Mouse (Mus musculus): ENCODE results near the gene Tmed10. TPM values are rescaled to one million over a fixed set of nuclear protein-coding genes. Genes with fewer than 3 reads are reported as not detected.
A peak's percentile ranks its signal among the peaks of the same experiment; 100 is the strongest.

The Tmed10 gene
- total RNA-seq, 2 experiments from 2014 or later = 190 to 191 TPM

GRCm38 (mm10) chr12:85337567-85338311 is 36.9 kb downstream of the Tmed10 start:
- no peak for DNase-seq (ENCODE audit: low spot score in 2 of 2)

- no peak for DNase-seq (ENCODE audit: low spot score in 2 of 2)
Observed at GRCm38 (mm10) chr12:85330153-85330552, 44.5 kb downstream of the Tmed10 start.

- DNase-seq (ENCODE audit: low spot score in 2 of 2) = no peak
Observed at GRCm38 (mm10) chr12:85308651-85309050, 66.0 kb downstream of the Tmed10 start.

- DNase-seq (ENCODE audit: low spot score in 2 of 2) = peak; percentile 75 to 81
Observed at GRCm38 (mm10) chr12:85305247-85305892, 69.3 kb downstream of the Tmed10 start.

- DNase-seq (ENCODE audit: low spot score in 2 of 2) = no peak
Observed at GRCm38 (mm10) chr12:85304725-85305124, 69.9 kb downstream of the Tmed10 start.

GRCm38 (mm10) chr12:85303256-85303655 is 71.4 kb downstream of the Tmed10 start:
- no peak for DNase-seq (ENCODE audit: low spot score in 2 of 2)

- no peak for DNase-seq (ENCODE audit: low spot score in 2 of 2)
Observed at GRCm38 (mm10) chr12:85298835-85299180, 75.8 kb downstream of the Tmed10 start.

- no peak for DNase-seq (ENCODE audit: low spot score in 2 of 2)
Observed at GRCm38 (mm10) chr12:85298127-85298834, 76.4 kb downstream of the Tmed10 start.

- no peak for DNase-seq (ENCODE audit: low spot score in 2 of 2)
Observed at GRCm38 (mm10) chr12:85297345-85297997, 77.2 kb downstream of the Tmed10 start.

- DNase-seq (ENCODE audit: low spot score in 2 of 2) = no peak
Observed at GRCm38 (mm10) chr12:85296915-85297314, 77.7 kb downstream of the Tmed10 start.

GRCm38 (mm10) chr12:85295506-85295905 is 79.1 kb downstream of the Tmed10 start:
- no peak for DNase-seq (ENCODE audit: low spot score in 2 of 2)

- DNase-seq (ENCODE audit: low spot score in 2 of 2) = no peak
Observed at GRCm38 (mm10) chr12:85292906-85293305, 81.7 kb downstream of the Tmed10 start.

- no peak for DNase-seq (ENCODE audit: low spot score in 2 of 2)
Observed at GRCm38 (mm10) chr12:85292288-85292687, 82.4 kb downstream of the Tmed10 start.

GRCm38 (mm10) chr12:85291541-85291940 is 83.1 kb downstream of the Tmed10 start:
- no peak for DNase-seq (ENCODE audit: low spot score in 2 of 2)

GRCm38 (mm10) chr12:85290633-85291032 is 84.0 kb downstream of the Tmed10 start:
- DNase-seq (ENCODE audit: low spot score in 2 of 2) = no peak

Other genes starting within 250 kb of the Tmed10 start
- gene Rps6kl1, start 223.6 kb downstream of the Tmed10 start, total RNA-seq (2021) = under 1 TPM; 0.47 to 0.49 TPM
- 1 to 10 TPM; 5.6 to 6.4 TPM for gene Pgf, start 197.1 kb downstream of the Tmed10 start, total RNA-seq (2021)
- 10 to 100 TPM; 80.6 to 95.1 TPM for gene Eif2b2, start 155.4 kb downstream of the Tmed10 start, total RNA-seq (2021)
- 10 to 100 TPM; 10.6 to 11.5 TPM for gene Mlh3, start 104.2 kb downstream of the Tmed10 start, total RNA-seq (2021)
- gene Acyp1, start 86.4 kb downstream of the Tmed10 start, total RNA-seq (2021) = 10 to 100 TPM; 15.7 to 18.0 TPM
- gene Zc2hc1c, start 86.3 kb downstream of the Tmed10 start, total RNA-seq (2021) = 1 to 10 TPM in 1 of 2 experiments, under 1 TPM in 1; 0.73 to 1.4 TPM
- gene Nek9, start 35.5 kb downstream of the Tmed10 start, total RNA-seq (2021) = 10 to 100 TPM; 59.6 to 60.9 TPM
- gene Fos, start 99.0 kb upstream of the Tmed10 start, total RNA-seq (2021) = 10 to 100 TPM; 19.0 to 20.0 TPM
- gene Jdp2, start 224.2 kb upstream of the Tmed10 start, total RNA-seq (2021) = 10 to 100 TPM; 19.3 to 21.5 TPM